Mouse (Mus musculus) spleen, embryonic (tissue): ENCODE measurements around the gene Cep95.
"Not testable (repeated sequence)": the region's sequence is repeated elsewhere in the genome, so short reads cannot be mapped to it uniquely, and the experiment has no call there.

Experiments
- CTCF ChIA-PET: fragments of 350-600 bp; sonication (Branson Sonifier 250); formaldehyde crosslinking; loops from one replicate; lab custom pipeline; 2022; lab: Charles Lee

The Cep95 gene

DNA sequence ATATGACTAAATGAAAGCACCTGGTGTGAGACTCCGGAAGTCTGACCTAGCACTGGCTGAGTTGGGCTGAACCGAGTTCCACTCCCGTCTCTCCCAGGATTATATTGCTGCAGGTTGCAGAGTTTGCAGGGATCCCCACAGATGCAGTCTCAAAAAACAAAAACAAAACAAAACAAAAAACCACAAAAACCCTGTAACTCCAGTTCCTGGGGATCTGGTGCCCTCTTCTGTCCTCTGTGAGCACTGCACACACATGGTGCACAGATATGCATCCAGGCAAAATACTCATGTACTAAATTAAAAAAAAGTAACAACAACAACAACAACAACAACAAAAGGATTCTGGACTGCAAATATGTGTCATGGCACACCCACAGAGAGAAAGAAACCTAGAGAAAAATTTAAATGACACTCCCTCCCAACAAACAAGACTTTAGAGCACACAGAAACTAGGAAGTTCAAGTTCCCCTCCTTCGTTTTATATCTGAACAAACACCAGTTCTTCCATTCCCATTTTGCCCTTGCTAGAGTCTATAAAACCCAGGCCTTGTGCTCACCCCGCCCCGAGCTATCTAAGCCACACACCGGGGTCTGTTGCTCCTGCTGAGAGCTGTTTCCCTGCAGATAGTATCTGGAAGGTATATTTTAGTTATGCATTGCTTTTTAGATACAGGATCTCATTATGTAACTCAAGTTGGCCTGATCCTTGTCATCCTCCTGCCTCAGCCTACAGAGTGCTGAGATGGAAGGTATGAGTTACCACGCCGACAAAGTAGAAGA, 18.7 kb upstream of the Cep95 start:
- CTCF ChIA-PET: interaction anchor here (0.7 to 1.7 kb wide), 4 partner anchors 9 to 30 kb away, joined by 3 to 9 read pairs (median 4); no protein-coding TSS in a partner anchor

DNA sequence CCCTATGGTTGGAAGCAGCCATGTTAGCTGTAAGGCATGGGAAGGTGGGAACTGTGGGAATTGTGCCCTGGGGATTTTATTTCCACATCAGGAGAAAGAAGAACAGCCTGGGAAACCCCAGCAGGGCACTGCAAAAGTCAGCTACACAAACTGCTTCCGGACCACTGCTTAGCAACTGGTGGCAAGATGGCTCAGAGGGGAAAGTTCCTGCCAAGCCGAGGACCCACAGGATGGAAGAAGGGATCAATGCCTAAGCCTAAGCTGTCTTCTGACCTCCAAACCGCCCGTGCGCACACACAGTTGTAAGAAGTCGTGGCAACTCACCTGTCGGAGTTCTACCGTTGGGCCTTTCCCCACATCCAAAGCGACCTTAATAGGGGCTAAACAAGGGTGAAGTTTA, 16.0 kb upstream of the Cep95 start:
- CTCF ChIA-PET: no interaction called here

DNA sequence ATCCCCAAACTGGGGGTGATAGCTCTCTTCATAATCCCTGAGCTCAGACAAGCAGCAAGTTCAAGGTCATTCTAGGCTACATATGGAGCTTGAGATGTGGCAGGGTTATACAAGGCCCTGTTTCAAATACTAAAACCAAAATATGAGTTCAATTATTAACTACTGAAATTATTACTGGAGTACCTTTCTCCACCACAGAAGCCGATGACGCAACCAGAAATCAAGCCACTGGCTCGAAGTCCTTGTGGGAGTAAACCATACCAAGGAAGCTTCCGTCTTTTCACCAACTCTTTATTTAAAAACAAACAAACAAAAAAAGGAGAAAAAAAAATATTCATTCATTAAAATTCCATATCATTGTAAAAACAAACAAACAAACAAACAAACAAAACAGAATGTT, 12.1 kb upstream of the Cep95 start:
- CTCF ChIA-PET: interaction anchor here (0.6 kb wide), 1 partner anchor 421 kb away, joined by 3 read pairs; no protein-coding TSS in a partner anchor

DNA sequence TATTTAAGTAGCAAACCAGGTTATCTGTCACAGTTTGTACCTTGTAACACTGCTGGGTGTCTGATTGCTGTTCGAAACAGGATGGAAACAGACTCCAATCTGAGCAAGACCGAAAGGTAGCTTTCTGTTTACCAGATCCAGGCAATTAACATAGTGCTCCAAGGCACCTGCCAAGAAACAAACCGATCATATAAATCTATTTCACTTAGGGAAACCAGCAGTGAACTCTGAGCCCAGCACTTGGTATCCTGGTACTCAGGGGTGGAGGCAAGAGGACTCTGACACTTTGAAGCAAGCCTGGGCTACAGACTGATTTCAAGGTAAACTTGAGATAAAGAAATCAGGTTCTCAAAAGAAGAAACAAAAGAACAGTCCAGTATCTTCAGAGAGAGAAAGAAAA, 11.7 kb upstream of the Cep95 start:
- CTCF ChIA-PET: interaction anchor here (0.6 kb wide), 1 partner anchor 421 kb away, joined by 3 read pairs; no protein-coding TSS in a partner anchor

DNA sequence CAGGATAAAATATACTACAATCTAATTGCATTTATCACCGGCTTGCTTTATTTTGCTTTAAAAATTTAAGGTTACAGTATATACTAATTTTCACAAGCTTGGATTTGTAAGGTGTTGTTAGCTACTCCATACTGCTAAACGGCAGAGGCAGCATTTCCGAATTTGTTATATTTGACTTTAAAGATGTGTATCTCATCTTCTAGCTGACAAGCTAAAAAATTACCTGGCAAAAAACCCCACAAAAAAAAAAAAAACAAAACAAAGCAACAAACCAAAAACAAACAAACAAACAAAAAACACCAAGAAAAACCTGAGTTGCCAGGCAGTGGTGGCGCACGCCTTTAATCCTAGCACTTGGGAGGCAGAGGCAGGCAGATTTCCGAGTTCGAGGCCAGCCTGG, 10.9 kb upstream of the Cep95 start:
- CTCF ChIA-PET: interaction anchor here (0.6 to 0.7 kb wide), 2 partner anchors 25 to 254 kb away, joined by 3 to 11 read pairs; no protein-coding TSS in a partner anchor

DNA sequence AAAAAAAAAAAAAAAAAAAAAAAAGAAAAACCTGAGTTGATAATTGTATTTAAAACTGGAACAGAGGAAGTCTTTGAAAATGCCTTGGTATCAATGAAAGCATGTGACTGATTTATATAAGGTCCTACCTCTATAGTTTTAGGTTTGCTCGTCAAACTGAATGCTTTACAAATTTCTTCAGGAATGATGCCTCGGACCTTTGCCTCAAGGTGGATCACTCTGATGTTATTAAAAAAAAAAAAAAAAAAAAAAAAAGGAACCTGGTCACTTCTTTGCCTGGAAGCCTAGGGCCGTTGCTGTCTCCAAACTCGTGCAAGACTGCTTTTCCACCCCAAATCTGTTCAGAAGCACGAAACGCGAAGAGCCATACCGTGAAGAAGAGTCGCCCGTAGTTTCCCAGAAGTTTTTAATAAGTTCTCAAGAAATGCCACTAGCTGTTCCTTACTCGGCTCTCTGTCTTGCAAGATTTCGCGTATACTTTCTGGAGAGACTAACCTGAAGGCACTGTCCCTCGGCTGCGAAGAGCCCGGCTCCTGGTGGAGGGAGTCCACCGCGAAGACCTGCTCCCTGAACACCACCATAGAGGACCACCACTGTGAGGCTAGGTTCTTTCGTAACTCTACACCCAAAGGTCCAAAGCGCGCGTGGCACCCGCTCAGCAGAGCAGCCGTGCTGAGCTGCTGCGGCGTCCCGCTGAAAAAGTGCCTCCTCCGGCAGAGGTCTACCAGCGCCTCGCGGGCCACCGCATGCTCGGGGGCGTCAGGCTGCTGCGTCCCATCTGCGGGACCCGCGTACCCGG, 10.3 kb upstream of the Cep95 start:
- CTCF ChIA-PET: interaction anchor here (0.5 to 0.7 kb wide), 2 partner anchors 255 to 357 kb away, joined by 3 to 11 read pairs; no protein-coding TSS in a partner anchor

DNA sequence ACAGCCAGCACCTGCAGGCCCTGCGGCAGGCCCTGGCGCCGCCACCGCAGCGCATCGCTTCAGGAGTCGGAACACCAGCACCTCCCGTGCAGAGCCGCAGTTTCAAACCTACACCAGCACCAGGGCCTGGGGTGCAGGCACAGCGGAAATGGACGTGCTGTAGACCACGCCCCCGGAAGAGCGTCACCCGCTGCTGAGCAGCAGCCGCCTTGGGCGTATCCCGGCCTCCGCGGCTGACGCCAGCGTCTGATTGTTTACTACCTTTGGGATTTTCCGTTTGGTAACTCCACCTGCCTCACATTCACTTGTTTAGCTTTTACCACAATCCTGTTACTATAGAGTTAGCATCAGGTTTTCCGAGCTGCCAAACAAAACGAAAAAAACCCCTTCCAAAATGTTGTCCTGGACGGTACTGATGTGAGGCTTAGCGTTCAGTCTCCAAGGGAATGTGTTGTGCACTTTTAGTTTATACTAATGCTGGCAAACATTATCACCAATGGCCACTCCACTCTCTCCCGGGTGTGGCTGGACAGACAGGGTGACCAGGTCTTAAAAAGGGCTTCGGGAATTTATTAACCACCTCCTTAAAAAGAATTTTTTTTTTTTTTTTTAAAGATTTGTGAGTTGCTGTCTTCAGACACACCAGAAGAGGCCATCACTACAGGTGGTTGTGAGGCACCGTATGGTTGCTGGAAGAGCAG, 9.5 kb upstream of the Cep95 start, which contains the start of gene Polg2:
Gene Polg2 (minus strand): TSS at position 150 of the 701 bp plus-strand sequence.
- CTCF ChIA-PET: no interaction called here

DNA sequence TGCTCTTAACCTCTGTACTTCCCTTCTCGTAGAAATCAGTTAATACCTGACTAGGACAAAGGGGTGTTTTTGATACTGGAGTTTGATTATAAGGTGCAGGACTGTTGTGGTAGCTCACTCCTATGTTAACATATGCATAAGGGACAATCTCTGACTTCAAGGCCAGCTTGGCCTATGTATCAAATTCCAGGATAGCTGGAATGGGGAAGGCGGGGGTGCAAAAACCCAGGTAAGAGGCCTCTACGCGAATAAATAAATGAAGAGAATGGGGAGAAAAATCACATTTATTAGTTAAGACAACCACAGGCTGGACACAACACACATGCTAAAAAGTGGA, 9.0 kb upstream of the Cep95 start:
- CTCF ChIA-PET: no interaction called here

DNA sequence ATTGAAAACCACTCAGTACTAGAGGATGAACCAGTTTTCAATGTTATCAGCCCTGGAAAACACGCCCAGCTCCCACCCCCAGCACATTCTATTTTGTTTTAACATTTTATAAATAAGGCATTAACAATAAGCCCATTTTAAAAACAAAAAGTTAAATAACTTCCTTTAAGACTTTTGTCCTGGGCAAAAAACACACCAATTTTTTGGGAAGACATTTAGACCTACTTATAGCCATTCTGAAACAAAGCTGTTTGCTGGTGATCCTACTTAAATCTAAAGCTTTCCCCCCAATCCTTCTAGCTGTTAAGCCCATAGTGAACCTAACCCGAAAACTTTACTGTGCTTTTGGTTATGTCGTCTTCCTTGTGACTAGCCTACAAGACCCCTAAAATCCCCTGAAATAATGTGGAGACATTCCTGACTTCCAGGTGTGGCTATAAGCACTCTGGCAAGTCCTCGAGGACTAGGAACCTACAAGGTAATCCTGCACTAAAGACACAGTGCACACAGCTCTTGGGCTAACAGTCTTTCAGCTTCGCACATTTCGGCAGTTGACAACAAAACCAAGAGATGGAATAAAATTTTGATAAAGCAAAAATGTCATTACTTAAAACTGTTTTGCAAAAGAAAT, 8.3 kb upstream of the Cep95 start:
- CTCF ChIA-PET: interaction anchor here (0.6 kb wide), 1 partner anchor 8 kb away, joined by 11 read pairs; the partner anchor contains the start of genes Cep95 and Ddx5

DNA sequence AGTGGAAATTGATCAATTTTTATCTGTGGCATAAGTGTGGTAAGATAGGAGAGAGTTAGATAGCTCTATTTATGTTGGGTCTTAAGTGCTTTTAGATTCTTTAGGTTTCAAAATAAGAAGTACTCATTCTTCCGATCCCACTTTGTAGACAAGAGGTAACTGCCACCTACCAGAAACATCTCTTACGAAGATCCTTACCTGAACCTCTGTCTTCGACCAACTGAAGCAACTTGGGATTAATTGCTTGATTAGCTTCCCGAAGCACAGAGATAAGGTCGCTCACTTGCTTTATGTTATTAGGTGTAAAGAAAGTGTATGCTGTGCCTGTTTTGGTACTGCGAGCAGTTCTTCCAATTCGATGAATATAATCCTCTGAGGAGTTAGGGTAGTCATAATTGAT, 6.8 kb upstream of the Cep95 start:
- CTCF ChIA-PET: not testable (repeated sequence)

DNA sequence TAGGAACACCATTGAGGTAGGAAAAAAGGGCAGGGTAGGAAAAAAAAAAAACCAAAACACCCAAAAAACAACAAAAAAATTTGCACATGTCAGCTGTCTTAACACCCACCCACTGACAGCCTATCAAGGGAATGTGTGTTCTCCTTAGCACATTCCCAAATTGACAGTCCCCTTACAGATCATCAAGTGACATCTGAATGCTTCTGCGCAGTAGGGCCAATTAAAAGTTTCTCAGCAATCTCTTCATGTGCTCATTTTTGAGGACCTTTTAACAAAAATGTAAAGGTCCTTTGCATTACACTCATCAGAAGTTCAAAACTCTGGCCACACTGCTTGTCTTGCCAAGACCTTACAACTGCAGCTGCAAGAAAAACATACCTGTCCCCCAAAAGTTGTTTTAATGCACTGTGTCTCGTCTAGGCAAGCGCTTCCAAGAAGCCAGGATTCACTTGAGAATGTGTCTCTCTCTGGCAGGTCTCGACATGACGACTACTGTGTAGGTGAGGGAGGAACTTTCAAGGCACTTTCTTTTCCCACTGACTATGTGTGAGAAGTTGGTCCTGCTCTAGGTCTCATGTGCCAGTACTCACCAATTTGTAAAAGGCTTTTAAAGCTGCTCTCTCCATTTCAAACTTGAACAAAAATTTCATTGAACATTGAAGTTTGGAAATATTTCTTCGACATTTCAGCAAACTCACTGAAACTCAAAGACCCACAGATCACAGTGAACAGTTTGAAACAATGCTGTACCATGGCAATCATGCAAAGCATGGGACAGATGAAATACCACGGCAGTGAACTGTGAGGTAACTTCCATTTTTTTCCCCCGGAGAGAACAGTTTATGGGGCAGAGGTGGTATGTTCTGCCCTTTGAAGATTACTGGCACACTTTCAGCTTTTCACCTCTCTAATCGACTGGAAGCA, 5.9 kb upstream of the Cep95 start:
- CTCF ChIA-PET: no interaction called here

DNA sequence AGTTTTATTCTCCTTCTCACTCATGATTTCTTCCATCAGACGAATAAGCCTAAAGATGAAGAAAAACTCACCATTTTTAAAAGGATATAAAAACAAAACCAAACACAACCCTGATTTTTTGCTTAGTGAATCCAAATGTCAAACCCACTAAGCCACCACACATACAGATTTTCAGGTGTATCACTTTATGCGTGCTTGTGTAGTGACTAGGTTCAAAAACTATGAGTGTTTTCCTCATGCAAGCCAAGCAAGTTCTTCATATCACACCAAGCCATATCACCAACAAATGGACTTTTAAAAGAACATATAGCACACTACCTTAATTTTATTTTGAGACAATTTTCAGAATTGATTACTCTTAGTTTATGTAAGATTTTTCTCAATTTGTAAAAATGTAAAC, 4.6 kb upstream of the Cep95 start:
- CTCF ChIA-PET: no interaction called here

DNA sequence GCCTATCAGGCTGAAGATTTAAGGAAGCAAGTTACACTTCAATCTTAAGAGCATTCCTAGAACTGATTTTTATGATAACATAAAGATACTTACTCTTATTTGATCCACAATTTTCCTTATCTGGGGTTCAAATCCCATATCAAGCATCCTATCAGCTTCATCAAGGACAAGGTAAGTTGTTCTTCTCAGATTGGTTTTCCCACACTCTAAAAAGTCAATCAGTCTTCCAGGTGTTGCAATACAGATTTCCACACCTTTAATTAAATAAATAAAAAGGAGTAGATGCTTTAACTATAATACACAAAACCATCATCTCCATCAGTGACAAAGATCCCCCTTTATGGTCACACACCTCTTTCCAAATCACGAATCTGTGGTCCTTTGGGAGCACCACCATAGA, 4.0 kb upstream of the Cep95 start:
- CTCF ChIA-PET: interaction anchor here (0.6 kb wide), 1 partner anchor 133 kb away, joined by 4 read pairs; no protein-coding TSS in a partner anchor

DNA sequence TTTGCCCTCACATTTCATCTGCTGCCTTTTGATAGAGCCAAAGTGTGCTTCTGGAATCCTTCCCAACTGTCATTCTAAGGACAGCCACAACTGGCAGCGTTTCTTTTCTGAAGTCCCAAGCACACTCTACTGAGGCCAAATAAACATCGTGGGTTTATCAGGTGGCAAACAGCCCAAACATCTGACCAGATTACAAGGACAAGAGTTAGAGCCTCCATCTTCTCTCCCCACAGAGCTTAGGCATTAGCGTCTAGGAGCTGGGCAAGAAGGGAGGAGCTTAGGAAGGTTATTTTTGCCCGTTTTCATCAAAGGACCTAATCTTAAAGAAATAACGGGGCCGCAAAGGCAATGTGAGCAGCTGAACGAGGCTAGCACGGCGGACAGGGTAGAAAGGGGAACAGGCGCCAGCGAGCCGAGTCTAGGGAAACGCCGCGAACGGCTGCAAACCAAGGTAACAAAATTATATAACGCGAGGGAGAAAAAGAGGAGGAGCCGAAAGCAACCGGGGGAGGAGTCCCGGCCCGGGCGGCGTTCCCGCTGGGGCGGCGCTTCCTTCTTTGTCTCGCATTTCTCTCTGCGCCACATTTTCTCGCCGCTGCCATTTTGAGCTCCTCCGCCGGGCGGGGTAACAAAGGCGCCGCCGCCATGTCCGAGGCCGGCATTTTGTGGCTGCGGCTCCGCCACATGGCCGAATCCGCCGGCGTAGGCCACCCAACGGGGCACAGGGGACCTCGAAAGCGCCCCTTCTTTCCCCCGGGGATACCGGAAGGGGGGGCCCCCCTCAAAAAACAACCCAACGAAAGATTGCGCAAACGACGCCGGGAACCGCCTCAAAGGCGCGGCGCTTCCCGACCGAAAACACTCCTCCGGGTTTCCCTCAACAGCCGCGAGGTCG, 1.7 kb upstream of the Cep95 start:
- CTCF ChIA-PET: no interaction called here

DNA sequence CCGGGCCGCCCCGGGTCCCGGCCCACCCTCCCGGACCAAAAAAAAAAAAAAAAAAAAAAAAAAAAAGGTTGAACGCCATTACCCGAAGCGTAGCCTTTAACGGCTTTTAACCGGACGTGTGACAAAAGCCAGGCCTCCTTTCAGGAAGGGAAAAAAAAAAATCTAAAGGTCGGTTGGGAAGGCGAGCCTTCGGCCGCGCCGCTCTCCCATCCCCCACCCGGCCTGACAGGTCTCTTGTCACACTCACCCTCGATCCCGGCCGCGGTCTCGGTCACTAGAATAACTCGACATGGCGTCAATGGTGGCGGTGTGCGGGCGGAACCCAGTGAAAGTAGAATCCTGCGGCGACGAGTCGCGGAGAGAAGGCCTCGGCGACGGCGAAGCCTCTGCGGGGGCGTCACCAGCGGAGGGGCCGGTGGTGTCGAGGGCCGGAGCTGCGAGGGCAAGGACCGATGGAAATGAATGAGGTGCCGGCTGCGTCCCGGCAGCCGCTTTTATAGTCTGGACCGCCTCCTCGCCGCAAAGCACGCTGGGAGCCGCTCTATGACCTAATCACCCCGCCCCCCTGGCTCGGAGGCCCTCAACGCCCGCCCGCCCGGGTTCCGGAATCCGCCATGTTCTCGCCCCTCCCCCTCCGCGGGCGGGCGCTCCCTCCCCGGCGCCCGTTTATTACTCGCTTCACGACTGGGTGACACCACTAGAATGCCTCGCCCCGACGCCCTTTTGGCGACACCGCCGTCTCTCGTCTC, 852 bp upstream of the Cep95 start:
- CTCF ChIA-PET: no interaction called here

DNA sequence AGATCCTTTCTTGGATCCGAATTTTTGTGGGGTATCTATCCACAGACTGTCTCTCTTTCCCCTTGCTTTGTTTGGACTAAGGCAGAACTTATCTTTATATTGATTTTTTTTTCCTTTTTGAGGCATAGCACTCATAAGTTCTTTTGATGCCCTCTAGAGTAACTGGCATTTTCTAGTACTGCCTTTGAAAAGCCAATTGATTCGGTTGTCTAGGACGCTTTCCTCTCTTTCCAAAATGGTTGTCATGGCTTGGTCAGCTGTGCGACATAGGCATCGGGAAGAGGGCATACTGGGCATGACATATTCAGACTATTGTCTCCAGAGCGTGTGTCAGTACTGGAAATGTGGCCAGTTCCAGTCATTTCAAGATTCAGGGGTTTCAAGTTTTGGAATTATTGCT, 597 bp downstream of the Cep95 start:
- CTCF ChIA-PET: interaction anchor here (0.6 kb wide), 1 partner anchor 176 kb away, joined by 10 read pairs; no protein-coding TSS in a partner anchor

DNA sequence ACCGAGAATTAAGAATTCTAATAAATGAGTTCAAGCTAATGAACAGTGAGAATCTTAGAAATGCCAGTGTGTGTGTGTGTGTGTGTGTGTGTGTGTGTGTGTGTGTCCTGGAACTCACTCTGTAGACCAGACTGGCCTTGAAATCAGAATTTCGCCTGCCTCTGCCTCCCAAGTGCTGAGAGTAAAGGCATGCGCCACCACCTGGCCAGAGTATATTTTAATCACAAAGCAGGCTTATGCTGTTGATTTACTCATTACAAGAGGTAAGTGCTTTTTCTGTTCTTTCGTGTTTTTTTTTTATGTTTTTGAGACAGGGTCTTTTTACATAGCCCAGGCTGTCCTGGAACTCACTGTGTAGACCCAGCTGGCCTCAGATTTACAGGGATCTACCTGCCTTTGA, 4.8 kb downstream of the Cep95 start:
- CTCF ChIA-PET: no interaction called here

DNA sequence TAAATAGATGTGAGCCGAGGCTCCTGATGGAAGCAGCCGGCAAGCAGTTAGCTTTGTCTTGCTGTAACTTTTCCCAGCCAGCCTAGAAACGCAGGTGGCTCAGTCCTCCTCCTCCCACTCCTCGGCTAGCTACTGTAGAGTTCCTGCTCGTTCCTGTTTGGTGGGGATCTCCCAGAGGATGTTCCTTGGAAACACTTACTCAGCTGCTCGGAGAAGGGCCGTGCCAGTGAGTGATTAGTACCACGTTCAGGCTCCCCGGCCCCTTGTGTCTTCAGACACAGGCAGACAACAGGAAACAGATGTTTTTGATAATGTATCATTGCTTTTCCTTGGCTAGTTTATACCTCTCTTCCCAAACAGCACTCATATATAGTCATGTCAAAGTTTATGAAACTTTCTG, 6.6 kb downstream of the Cep95 start:
- CTCF ChIA-PET: no interaction called here
